Mouse (Mus musculus) mature B cell (primary cell): ENCODE results near the gene Flywch1.

Experiments used
- in situ Hi-C: fragments of 300-500 bp; cut with MboI; formaldehyde crosslinking; loops from 2 replicates; pipeline ENCODE4 v1.14.3; 2019

Flywch1 gene

DNA sequence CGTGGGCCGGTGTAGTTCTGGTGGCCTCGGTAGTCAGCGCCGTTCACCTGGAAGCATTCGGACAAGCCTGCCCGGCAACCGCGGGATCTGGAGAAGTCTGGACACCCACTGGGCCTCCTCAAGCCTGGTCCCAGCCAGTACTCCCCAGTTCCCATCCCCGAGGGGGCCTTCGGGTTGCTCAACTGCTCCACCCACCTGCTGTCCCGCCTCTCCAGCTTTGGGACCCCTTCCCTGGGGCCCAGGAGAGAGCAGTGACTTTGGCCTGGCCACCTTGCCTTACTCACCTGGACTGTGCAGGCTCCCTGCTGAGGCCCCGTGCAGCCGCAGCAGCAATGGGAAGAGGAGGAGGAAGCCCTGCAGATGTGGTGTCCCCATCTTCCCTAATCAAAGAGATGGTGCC lies 26.8 kb downstream of the Flywch1 start:
- in situ Hi-C loops, result no loop called here

DNA sequence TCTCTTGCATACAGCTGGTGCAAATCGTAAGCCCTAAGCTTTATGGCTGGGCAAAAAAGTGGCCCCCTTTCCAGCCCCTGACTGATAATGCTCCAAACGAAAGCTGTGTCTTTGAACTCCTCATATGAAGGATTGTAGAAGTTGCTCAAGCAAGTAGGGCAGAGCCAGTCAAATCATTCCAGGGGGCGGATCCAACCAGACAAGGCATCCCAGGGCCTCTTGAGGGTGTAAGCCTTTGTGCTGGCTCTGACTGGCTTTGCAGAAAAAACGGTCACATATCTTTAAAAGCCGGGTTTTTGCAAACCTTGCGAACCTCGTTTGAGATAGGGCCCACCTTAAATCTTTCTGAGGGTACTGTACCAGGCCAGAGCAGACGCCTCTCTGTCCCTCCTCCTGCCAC lies 27.3 kb downstream of the Flywch1 start:
- in situ Hi-C loops, result no loop called here

- in situ Hi-C loops, result no loop called here
Measured at GRCm38 (mm10) chr17:23742941-23743340, 28.5 kb downstream of the Flywch1 start.

DNA sequence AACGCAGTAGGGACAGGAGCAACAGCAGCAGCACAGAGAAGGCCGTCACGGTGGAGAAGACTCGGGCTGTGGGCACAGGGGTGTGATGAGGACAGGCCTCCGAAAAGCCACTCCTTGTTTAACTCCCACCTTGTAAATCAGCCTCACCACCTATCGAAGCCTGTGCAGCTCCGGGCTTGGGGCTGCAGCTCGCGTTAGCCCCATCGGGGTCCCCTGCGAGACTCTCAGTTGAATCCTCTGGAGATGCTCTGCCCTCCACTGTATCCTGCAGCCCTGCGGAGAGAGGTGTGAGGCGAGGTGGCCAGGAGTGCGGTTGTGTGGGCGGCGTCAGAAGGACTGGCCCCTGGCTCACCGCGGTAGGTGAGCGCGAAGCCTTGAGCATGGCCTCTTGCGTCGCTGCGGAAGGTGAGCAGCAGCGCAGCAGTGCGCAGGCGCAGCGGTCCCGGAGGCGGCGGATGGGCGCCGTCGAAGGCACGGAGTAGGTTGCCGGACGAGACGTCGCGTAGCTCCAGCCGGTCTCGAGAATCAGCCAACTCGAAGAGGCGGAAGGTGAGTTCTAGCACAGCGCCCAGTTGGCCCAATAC lies 29.1 kb downstream of the Flywch1 start:
- in situ Hi-C loops, result no loop called here

DNA sequence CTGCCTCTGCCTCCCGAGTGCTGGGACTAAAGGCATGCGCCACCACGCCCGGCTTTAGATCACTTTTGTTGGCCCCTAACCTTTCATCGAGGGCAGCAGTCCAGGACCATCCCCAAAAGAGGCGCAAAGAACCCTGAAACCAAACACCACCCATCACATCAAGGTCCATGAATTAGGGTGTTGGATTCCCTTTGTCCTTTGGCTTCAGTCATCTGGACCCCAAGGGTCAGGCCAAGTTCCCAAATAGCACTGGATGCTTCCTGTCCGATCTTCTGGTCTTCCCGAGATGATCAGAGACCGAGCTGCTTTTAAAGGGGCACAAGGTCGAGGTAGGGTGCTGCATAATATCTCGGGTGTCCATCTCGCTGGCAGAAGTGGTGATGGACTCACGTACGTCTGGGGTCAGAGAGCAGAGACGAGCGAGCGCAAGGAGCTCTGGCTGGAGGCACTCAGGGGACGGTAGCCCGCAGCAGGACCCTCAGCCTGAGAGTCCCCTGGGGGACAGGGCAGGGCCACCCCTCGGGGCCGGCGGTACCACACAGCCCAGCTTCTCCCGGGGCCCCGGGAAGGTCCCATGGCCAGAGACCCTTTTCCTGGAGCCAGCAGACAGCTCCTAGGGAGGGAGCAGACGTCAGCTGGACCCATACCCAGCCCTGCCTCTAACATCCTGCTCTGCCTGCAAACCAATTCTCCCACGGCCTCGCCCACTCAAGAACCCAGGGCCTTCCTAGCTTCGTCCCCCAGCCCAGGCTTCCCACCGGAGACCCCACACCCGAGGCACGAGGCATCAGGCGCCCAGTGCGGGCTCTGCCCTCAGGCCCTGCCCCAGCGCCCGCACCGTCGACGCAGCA lies 29.8 kb downstream of the Flywch1 start:
- in situ Hi-C loops, result no loop called here

DNA sequence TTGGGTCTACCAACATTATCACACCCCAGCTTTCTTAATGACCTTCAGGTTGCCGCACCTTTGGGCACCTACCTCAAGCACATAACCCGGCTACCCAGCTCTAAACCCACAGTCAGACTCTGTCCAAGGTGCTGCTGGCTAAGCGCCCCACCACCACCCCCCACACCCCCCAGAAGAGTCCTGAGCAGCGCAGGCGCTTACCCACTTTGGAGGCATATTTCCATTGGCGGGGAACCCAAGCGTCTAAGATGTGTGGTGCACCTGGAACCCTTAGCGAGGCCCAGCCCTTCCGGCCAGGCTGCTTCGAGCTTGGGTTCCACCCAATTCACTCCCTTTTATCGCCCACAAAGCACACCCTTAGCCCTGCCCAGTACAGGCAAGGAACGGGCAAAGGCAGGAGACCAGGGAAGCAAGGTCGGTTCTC lies 30.8 kb downstream of the Flywch1 start, which contains the start of gene Paqr4:
TSS of gene Paqr4 (minus strand) at position 270 of the 424 bp plus-strand sequence.
- in situ Hi-C loops, result no loop called here

DNA sequence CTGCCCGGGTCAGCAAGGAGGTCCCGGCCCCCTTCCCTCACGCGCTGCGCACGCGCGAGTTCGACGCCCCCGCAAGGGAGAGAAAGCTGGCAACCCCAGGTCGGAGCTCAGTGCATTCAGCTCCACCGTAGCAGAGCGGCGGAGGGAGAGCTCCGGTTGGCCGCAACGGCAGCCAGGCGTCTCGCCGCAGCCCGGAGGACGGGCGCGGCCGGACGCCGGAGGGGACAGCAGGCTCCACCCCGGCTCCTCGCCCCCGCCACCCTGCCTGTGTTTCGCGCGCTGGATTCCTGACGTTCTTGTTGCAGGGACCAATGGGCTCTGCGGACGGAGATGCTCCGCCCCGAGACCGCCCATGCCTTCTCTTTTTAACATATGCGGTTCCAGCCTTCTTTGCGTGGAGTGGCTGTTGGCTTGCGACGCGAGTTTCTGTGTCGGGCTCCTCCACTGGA lies 31.2 kb downstream of the Flywch1 start:
- in situ Hi-C loops, result no loop called here

DNA sequence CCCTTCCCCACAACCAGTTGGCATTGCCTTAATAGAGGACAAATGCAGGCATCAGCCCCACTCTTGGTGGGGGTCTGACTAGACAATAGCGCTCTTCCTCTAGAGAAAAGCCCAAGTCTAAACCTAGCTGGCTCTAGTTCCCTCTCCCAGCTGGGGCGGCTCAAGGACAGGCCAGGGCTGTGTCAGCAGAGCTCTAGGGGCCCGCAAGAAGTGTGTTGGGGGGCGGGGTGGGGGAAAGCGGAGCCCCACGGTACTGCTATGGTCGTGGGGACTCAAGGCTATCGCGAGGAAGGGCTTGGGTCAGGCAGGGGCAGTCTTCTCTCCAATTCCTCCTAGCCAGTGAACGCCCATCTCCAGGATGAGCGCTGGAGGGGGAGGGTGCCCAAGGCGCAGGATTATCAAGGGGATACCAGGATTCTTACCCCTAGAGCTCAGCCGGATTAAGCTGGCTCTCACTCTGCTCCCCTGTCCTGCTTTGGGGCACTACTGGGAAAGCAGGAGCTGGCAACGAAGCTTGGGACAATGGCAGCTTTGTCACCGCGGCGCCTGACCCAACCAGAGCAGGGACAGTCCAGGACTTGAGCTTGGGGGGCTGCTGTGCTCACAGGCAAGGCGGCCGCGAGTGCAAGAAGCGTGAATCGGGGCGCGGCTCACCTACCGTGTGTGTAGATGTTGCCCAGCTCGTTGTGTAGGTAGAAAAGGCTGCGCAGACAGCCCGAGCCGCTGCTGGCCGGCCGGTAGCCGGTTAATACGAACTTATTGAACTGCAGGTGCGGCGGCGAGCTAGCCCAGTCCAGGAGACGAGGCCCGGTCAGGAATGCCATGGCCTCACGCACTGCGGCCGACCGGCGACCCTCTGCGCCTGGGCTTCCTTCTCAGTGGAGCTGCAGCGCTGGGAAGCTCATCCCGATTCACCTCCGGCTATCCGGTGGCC lies 31.9 kb downstream of the Flywch1 start:
- in situ Hi-C loops, result no loop called here

DNA sequence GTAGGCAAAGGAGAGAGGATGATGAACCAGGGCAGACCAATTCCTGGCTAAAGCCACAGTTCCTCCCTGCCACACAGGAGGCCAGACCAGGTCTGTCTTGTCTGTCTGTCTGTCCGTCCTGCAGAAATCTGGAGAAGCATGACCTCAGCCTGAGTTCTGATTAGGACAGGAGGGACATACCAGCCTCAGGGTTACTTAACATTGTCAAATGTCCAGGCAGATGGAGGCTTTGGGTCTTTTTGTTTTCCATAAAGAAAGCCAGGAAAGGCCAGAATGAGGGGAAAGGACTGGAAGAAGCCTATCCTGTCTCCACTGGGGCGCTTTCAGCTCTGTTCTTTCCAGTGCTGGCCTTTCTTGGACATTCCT lies 32.6 kb downstream of the Flywch1 start:
- in situ Hi-C loops, result no loop called here

GRCm38 (mm10) chr17:23737493-23738445 lies 33.6 kb downstream of the Flywch1 start:
- in situ Hi-C loops, result no loop called here

GRCm38 (mm10) chr17:23734341-23734740 lies 37.1 kb downstream of the Flywch1 start:
- in situ Hi-C loops, result no loop called here

DNA sequence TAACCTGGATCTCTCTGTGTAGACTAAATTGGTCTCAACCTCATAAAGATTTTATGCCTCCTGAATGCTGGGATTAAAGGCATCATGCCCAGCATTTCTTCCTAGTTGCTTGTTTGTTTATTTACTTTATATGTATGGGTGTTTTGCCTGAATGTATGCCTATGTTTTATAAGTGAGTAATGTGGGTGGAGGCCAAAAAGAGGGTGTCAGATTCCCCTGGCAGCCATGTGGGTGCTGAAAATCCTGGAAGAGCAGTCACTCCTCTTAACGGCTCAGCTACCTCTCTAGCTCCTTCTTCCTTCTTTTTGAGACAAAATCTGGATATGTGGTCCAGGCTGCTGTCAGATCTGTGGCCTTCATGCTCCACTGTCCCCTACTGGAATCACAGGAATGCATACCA lies 41.0 kb downstream of the Flywch1 start:
- in situ Hi-C loops, result no loop called here

GRCm38 (mm10) chr17:23726758-23727142 lies 44.7 kb downstream of the Flywch1 start:
- in situ Hi-C loops, result no loop called here

- in situ Hi-C loops, result no loop called here
Measured at GRCm38 (mm10) chr17:23725999-23726757, 45.2 kb downstream of the Flywch1 start, which contains the start of gene Pkmyt1. Pkmyt1 (plus strand) TSS chr17:23726336.

DNA sequence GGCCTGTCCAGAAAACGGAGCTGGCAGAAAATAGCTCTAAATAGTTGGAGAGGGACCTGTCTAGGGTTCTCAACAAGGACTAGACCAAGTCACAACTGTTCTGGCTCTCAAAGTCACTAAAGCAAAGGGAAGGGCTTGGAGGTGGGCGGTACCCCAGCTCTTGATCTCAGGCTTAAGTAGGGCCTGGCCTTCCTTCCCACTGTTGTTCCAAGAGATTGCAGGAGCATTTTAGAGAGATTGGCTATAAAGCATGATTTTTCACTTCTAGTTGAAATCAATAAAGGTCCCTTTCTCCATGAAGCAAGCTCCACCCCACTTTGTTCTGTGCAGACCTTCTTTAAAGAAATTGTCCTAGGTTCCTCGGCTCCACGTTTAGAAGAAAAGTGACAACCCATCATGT lies 45.9 kb downstream of the Flywch1 start:
- in situ Hi-C loops, result no loop called here

DNA sequence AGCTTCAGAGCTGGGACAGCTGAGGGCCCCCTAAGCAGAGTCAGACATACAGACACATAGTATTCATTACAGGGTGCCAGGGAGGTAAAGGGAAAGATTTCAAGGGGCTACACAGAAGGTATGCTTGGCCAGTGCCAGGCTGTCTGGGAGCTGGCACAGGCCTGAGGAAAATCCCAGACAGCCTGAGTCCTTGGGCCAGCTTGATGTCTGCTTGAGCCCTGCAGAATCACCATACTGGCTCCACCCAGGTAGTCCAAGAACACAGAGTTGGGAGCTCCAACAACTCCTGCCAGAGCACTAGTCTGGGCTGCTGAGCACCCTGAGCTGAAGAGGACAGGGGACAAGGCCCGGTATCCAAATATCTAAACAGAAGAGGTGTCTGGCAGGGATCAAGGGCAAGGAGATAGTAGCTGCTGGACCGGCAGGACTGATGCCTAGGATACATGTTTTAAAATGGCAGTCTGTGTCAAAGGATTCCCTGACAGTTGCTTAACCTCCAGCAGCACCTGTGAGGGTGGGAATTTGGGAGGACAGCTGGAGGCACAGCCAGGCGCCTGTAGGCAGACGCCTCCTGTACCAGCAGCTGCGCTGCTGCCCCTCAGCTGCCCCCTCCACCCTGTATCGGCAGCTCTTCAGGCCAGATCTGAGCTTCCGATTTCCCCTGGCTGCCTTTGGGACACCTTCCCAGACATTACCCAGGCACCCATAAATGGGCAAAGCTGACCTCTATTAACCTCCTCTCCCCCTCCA lies 48.9 kb downstream of the Flywch1 start, which contains the start of gene 1520401A03Rik:
TSS of gene 1520401A03Rik (minus strand) at position 408 of the 750 bp plus-strand sequence.
- in situ Hi-C loops, result no loop called here

GRCm38 (mm10) chr17:23721886-23722285 lies 49.5 kb downstream of the Flywch1 start:
- in situ Hi-C loops, result no loop called here

GRCm38 (mm10) chr17:23719455-23719854 lies 51.9 kb downstream of the Flywch1 start:
- in situ Hi-C loops, result loop anchor here (5.0 kb wide), 1 partner anchor 52 kb away; no protein-coding TSS in a partner anchor

DNA sequence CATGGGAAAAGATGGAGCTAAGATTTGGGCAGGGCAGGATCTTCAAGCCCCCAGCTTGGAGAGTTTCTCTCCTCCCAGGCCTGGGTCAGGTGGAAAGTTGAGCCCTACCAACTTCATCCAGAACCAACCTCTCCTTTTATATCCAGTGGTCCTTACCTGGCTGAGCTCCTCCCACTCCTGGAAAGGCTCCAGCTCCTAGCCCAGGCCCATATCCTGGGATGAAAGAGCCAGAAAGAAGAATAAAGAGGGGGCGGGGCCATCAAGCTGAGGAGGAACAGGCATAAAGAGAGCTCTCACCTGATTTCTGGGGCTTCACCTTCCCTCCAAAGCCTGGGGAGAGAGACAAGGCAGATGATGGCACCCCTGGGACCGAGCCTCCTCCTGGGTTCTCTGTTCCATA lies 54.4 kb downstream of the Flywch1 start:
- in situ Hi-C loops, result loop anchor here (5.0 kb wide), 1 partner anchor 50 kb away; no protein-coding TSS in a partner anchor
